Mouse (Mus musculus) G1E (cell line): ENCODE measurements around the gene Slc34a2. TPM values are rescaled to one million over a fixed set of nuclear protein-coding genes. Genes with fewer than 3 reads are reported as not detected.

Experiments used
- ATAC-seq: 2 replicates; pipeline ENCODE4 v1.8.0; 2016; ENCODE audit warnings: mild to moderate bottlenecking; ENCODE audit not compliant: insufficient number of reproducible peaks, poor library complexity, low FRiP score, severe bottlenecking; ENCODE audit errors: extremely low read depth
- DNase-seq: peaks from one replicate; pipeline ENCODE4 v3.0.0; 2012; ENCODE audit warnings: low spot score
- H3K27me3 ChIP-seq: 2 replicates; pipeline ENCODE4 v1.6.1; 2012; ENCODE audit warnings: mild to moderate bottlenecking, low read length, inconsistent platforms; ENCODE audit not compliant: insufficient read depth
- H3K36me3 ChIP-seq: replicated peaks from 2 replicates; pipeline ENCODE3; 2012; ENCODE audit warnings: mild to moderate bottlenecking, inconsistent platforms
- H3K4me1 ChIP-seq: 2 replicates; pipeline ENCODE4 v1.6.1; 2012; ENCODE audit warnings: low read depth, low read length, inconsistent platforms, mixed read lengths; ENCODE audit not compliant: insufficient read depth
- H3K4me3 ChIP-seq: 2 replicates; pipeline ENCODE4 v1.5.1; 2012; ENCODE audit warnings: low read depth, mild to moderate bottlenecking, inconsistent platforms, low read length, moderate library complexity, mixed read lengths
- H3K9me3 ChIP-seq: replicated peaks from 2 replicates; pipeline ENCODE4 v1.6.1; 2012; ENCODE audit warnings: inconsistent platforms
- CTCF ChIP-seq: IDR thresholded peaks from 2 replicates; pipeline ENCODE4 v1.5.1; 2012; ENCODE audit warnings: low read depth, low read length, inconsistent platforms, mixed read lengths
- GATA1 ChIP-seq: IDR thresholded peaks from 2 replicates; pipeline ENCODE4 v1.6.1; 2012; ENCODE audit warnings: borderline replicate concordance, low read length, inconsistent platforms, mixed read lengths
- GATA2 ChIP-seq: IDR thresholded peaks from 2 replicates; pipeline ENCODE4 v1.6.1; 2012; ENCODE audit warnings: low read depth, low read length, inconsistent platforms, borderline replicate concordance
- POLR2AphosphoS5 ChIP-seq: IDR thresholded peaks from 2 replicates; pipeline ENCODE4 v1.6.1; 2012; ENCODE audit warnings: low read depth, low read length, inconsistent platforms; ENCODE audit not compliant: insufficient replicate concordance
- TAL1 ChIP-seq: conservative IDR thresholded peaks from 2 replicates; pipeline ENCODE4 v1.6.1; 2012; ENCODE audit warnings: low read depth, low read length, inconsistent platforms, mixed read lengths
- polyA plus RNA-seq: library from polyadenylated mRNA; stranded (reverse); fragments of >175 nt; gene quantifications from 2 replicates; pipeline ENCODE4 v1.2.3, GENCODE M21; 2012
- total RNA-seq, 2 experiments: library from RNA; stranded (forward) in 1 of 2; stranded (reverse) in 1 of 2; fragments of 200-1000 nt in 1 of 2; fragments of >200 nt in 1 of 2; fragmentation: Nextera tagmentation in 1 of 2; gene quantifications; 2 replicates each; pipeline ENCODE4 v1.2.3; 2014 to 2017

Gene Slc34a2
- total and polyA plus RNA-seq, 3 experiments = 0.11 TPM; not detected in 2

DNA sequence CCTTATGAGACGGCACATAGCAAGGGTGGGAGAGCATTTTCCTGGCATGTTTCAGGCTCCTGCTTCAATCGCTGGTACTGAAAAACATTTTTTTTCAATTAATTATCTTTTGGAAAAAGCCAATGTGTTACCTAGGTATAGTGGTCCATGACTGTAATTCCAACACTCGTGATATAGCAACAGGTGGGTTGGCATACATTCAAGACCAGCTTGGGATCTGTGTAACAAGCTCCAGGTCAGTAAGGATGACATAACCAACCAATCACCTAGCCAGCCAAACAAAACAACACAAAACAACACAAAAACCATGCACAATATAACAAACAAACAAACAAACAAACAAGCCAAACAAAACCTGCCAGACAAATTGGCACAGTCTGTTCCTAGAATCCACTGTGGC lies 33.9 kb upstream of the Slc34a2 start:
- no peaks in the 10 kb centered on the region for H3K36me3 ChIP-seq
- peaks cover 5% of the 10 kb centered on the region for H3K9me3 ChIP-seq
- TF ChIP-seq GATA1 = no peak
- no peak for TF ChIP-seq CTCF
- TF ChIP-seq POLR2AphosphoS5 = no peak
- no peak for TF ChIP-seq TAL1
- TF ChIP-seq GATA2 = no peak
- no peak overlapping the region for H3K4me3 ChIP-seq
- ATAC-seq (no peak), DNase-seq (no peak)
- H3K4me1 ChIP-seq = no peaks in the 10 kb centered on the region
- no peaks in the 10 kb centered on the region for H3K27me3 ChIP-seq

DNA sequence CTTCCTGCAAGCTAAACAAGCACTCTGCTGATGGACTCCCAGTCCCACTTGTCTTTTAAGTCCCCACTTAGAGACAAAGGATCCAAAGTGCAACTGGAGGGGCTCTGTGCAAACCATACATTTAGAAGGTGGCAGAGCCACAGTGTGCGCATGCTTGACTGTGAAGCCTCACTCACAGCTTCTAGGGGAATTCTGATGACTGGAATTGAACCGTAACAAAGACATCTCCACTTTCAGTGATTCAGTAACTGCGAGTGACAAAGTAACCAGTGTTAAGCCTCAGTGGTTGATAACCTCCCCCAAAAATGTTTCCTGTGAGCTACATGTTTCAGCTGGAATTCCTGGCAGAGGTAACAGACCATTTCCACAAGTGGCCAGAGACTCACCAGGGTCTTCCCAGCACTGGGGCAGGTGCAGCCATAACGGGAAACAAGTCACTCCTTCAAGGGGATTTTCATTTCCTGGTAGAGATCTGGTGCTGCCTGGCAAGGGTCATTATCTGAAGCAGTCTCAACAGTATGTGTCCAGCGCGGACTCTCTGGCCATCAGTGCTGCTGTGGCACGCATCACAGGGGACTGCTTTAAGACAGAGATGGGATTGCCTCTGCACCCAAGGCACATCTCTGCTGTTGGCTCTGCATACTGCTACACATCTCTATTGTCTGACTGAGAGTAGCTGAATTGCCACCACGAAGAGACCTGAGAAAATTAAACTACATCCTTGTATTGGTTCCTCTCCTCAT lies 28.7 kb upstream of the Slc34a2 start:
- H3K4me1 ChIP-seq = no peaks in the 10 kb centered on the region
- ATAC-seq (no peak), DNase-seq (no peak)
- H3K4me3 ChIP-seq = no peak overlapping the region
- no peaks in the 10 kb centered on the region for H3K27me3 ChIP-seq
- H3K36me3 ChIP-seq = no peaks in the 10 kb centered on the region
- TF ChIP-seq GATA1 = no peak
- TF ChIP-seq POLR2AphosphoS5 = no peak
- no peak for TF ChIP-seq CTCF
- no peak for TF ChIP-seq GATA2
- no peak for TF ChIP-seq TAL1
- peaks cover 2% of the 10 kb centered on the region; the same call in 1 of the 2 replicates for H3K9me3 ChIP-seq

DNA sequence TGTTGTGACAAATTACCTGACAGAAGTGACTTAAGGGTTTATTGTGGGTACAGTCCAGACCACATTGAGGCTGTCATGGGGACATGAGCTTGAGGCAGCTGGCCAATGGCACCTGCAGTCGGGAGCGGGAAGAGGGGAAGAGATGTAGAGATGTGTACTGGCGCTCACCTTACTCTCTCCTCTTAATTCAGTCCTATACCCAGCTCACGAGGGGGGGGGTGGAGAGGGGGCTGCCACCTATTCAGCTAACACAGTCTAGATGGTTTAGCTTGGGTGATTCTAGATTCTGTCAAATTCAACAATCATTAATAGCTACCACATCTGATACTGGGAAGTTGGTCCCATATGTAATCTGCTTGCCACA lies 28.1 kb upstream of the Slc34a2 start:
- Histone ChIP-seq H3K27me3 (no peaks in the 10 kb centered on the region), H3K4me1 (no peaks in the 10 kb centered on the region), H3K4me3 (no peak overlapping the region), H3K9me3 (peaks cover 2% of the 10 kb centered on the region; the same call in 1 of the 2 replicates), H3K36me3 (no peaks in the 10 kb centered on the region)
- ATAC-seq = no peak
- TF ChIP-seq TAL1 (no peak), POLR2AphosphoS5 (no peak), GATA1 (no peak), GATA2 (no peak), CTCF (no peak)
- no peak for DNase-seq

DNA sequence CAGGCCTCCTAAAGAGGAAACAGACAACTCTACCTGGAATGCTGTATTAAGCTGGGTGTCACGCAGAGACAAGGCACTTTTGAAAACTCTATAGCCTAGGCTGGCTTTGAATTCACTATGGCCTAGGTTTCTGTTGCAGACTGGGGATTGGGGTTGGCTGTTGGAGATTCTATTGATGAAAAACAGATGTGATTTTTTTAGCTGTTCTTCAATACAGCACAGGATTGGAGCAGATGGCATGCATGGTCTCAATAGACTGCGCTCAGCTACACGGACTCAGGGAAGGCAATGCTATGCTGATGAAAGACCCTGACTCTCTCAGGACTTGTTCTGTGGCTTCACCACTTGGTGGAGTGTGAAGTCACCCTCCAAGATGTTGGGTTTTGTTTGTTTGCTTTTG lies 26.6 kb upstream of the Slc34a2 start:
- H3K9me3 ChIP-seq = peaks cover 2% of the 10 kb centered on the region; the same call in 1 of the 2 replicates
- no peaks in the 10 kb centered on the region for H3K4me1 ChIP-seq
- DNase-seq = no peak
- TF ChIP-seq CTCF (no peak), GATA2 (no peak), TAL1 (no peak), POLR2AphosphoS5 (no peak), GATA1 (no peak)
- ATAC-seq = no peak
- H3K4me3 ChIP-seq = no peak overlapping the region
- H3K27me3 ChIP-seq = no peaks in the 10 kb centered on the region
- H3K36me3 ChIP-seq = no peaks in the 10 kb centered on the region

DNA sequence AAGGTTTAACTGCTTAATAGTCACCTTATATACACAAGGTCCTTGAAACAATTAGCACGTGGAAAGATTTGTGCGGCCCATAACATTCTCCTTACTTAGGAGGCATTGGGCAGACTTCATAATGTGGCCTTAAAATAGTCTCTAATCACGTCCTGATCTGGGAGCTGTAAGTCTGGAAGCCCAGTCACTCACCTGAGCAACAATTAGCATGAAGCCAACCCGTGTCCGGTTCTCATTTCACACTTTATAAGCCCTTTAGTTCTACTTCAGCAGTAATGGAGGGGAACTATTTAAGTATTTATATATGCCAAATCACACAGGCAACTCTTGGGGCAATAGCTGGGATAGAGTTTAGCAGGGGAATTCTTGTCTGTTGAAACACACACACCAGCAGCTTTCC lies 21.3 kb upstream of the Slc34a2 start:
- Histone ChIP-seq H3K4me3 (no peak overlapping the region), H3K27me3 (no peaks in the 10 kb centered on the region), H3K4me1 (no peaks in the 10 kb centered on the region), H3K9me3 (no peaks in the 10 kb centered on the region), H3K36me3 (no peaks in the 10 kb centered on the region)
- TF ChIP-seq POLR2AphosphoS5 = no peak
- no peak for TF ChIP-seq TAL1
- no peak for TF ChIP-seq GATA2
- TF ChIP-seq GATA1 = no peak
- no peak for TF ChIP-seq CTCF
- ATAC-seq (no peak), DNase-seq (no peak)

DNA sequence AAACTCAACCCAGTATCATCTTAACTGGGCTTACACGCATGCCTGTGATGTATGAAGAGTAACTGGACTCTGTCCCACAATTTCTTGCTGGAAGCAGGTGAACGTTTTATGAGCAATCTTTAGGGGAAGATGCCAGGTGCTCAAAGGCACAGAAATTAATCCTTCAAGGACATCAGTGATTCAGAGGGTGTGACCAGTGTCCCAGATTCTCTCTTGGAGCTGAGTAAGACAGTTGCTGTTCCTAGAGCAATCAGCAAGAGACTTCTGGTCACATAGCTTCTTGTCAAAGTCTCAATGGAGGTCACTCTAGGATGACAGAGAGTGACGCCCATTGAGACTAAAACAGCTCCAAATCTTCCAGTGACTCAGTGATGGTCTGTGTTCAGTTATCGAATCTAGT lies 19.6 kb upstream of the Slc34a2 start:
- TF ChIP-seq POLR2AphosphoS5 (no peak), CTCF (no peak), TAL1 (no peak), GATA2 (no peak), GATA1 (no peak)
- DNase-seq (no peak), ATAC-seq (no peak)
- H3K36me3 ChIP-seq = no peaks in the 10 kb centered on the region
- H3K4me3 ChIP-seq = no peak overlapping the region
- no peaks in the 10 kb centered on the region; the same call in 1 of the 2 replicates for H3K9me3 ChIP-seq
- no peaks in the 10 kb centered on the region for H3K27me3 ChIP-seq
- no peaks in the 10 kb centered on the region for H3K4me1 ChIP-seq
